Mouse (Mus musculus): ENCODE measurements around the gene Arhgap10.

GRCm38 (mm10) chr8:77494376-77495328, 23.1 kb downstream of the Arhgap10 start:
- TF ChIP-seq EP300 (IDR thresholded peaks at IDR 0.05; ENCODE audit: insufficient read depth, low read depth, low read length), result no peak
- no peak for TF ChIP-seq POLR2A (IDR thresholded peaks at IDR 0.05; ENCODE audit: insufficient read depth, low read depth, low read length)
